Mouse (Mus musculus) left cerebral cortex, postnatal 14 days (tissue): ENCODE results near the gene AI593442. TPM values are rescaled to one million over a fixed set of nuclear protein-coding genes. Genes with fewer than 3 reads are reported as not detected.

ENCODE experiments used
- DNase-seq, 2 experiments: peaks; one replicate each; pipeline ENCODE4 v3.0.0; 2021 to 2022; ENCODE audit warnings: low spot score in 2 of 2, mixed read lengths in 1 of 2
- intact Hi-C: fragments of 180-260 bp; cut with DNase I; formaldehyde crosslinking; loops from one replicate; pipeline ENCODE4 v1.15.1; 2025
- long read RNA-seq, 2 experiments: library from polyadenylated mRNA; stranded (forward); transcript quantifications; one replicate each; pipeline ENCODE4 v2.0.0; 2021
- total RNA-seq, 2 experiments: library from RNA; stranded (reverse); gene quantifications; 2 replicates each; pipeline ENCODE4 v1.2.3; 2021

AI593442 gene
- 100 to 1,000 TPM; 168 to 181 TPM for total RNA-seq
- long read RNA-seq, experiment 1, full-length matches to known transcripts, result 5 of 22 reads
- long read RNA-seq, experiment 1, partial matches to known transcripts, result 0 of 22 reads
- long read RNA-seq, experiment 1, other reads (novel, unspliced or antisense), result 17 of 22 reads
- long read RNA-seq, experiment 2, full-length matches to known transcripts, result 6 of 22 reads
- long read RNA-seq, experiment 2, partial matches to known transcripts, result 0 of 22 reads
- long read RNA-seq, experiment 2, other reads (novel, unspliced or antisense), result 16 of 22 reads

DNA sequence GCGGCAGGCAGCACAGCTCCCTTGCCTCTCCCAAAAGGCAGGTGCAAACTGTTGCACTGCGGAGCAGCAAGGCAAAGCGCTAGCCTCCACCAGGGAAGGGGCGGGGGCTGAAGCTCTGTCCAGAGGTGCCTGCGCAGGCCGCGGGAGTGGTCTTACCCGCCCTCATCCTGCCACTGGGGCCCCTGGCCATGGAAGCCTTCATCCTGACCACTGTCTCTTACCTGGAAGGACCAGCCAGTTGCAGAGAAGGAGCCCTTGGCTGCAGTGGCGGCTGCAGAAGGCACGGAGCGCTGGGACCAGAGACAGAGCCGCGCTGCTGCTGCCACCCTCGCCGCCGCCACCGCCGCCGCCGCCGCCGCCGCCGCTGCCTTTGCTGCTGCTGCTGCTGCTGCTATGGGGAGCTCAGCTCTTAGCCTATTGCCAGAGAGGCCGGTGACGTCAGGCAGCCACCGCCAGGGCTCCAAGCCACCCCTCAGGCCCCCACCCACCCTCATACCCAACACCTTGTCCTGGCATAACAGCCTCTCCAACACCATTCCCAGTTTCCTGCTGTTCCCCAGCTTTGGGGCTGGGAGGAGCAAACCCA lies at the start of gene AI593442:
Gene AI593442 (minus strand): TSS at position 419 of the 586 bp plus-strand sequence.
- DNase-seq, result peak; percentile 73 to 76
- intact Hi-C loops, result loop anchor here (5.0 to 10.0 kb wide), 5 partner anchors 178 to 535 kb away; no protein-coding TSS in a partner anchor

DNA sequence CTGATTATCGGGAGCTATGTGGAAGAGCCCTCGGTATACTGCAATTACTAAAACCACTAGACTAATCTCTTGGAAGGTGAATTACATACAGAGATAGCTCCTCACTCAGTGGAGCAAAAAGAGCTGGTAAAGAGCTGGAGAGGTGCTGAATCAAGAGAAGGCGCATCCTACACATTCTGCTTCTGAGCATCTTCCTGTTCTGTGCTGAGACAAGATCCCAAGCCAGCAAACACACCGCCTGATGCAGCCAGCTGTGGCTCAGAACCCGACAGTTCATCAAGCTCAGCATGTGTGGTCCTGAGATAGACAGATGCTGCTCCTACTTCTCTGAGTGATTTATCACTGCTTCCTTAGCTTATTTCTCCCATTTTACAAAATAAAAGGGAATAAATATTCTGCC lies 49.2 kb upstream of the AI593442 start:
- intact Hi-C loops, result no loop called here
- DNase-seq, result no peak

DNA sequence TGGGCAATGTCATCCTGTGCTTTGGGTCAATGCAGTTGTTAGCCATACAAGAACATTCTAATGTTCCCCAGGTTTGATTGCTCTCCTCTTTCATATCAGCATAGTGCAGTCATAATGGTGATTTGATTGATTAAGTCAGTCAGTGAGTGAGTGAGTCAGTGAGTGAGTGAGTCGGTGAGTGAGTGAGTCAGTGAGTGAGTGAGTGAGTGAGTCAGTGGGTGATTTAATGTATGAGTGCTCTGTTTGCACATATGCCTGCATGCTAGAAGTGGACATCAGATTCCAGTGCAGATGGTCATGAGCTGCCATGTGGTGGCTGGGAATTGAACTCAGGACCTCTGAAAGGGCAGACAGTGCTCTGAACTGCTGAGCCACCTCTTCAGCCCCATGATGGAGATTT lies 43.0 kb upstream of the AI593442 start:
- DNase-seq, result no peak
- intact Hi-C loops, result no loop called here

DNA sequence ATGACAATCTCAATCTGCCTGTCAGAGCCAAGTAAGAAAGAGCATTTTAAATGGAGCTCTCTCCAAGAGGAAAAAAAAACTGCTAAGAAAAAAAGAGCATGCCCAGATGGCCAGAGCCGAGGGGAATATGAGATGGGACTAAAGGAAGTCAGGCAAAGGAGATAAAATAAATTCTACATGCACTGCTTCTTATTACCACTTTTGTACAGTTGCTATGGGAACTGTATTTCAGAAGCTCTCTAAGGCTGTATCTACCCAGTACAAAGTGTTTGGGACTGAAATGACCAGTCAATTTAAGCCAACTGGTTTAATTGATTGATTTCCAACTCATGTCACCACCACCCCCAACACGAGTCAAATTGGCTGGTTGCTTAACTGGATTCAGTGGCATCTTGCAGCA lies 40.0 kb upstream of the AI593442 start:
- intact Hi-C loops, result no loop called here

DNA sequence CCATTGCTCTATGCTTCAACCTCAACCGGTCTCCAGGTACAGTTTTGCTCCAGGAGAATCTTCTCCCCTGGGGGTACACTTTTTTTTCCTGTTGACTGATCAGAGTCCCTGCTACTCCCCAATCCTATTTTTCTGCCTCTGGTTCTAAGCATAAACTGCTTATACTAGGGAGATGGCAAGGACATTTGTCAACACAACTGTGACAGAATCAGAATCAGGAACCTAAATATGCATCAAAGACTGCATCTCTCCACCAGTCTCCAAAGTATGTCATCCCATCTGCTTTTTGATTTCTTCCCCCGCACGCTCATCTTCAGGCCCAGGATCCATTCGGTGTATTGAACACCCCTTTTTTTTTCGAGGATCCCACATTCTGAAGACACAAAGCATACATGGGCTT lies 456 bp upstream of the AI593442 start:
- intact Hi-C loops, result no loop called here
- peak; percentile 34 for DNase-seq

More for the DNA sequence above, 40.0 kb upstream of the AI593442 start:
- DNase-seq, result peak in 1 of 2 experiments; percentile 32

DNA sequence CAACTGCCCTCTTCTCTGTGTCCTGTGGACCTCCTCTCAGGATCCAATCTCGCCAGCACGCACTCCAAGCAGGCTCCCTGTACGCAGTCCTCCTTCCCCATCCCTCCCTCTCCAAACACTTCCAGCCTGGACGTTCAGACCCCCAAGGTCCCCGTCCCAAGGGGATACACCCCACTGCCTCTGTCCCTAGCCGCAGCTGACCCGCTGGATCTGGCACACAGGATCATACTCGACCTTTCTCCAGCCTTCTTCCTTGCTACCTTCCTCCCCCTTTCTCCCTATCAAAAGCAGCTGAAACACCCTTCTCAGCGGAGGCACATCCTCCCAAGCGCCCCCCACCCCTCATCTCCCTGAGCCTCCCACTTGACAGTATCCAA lies 753 bp downstream of the AI593442 start:
- DNase-seq, result no peak
- intact Hi-C loops, result loop anchor here (5.0 to 10.0 kb wide), 5 partner anchors 178 to 536 kb away; no protein-coding TSS in a partner anchor

DNA sequence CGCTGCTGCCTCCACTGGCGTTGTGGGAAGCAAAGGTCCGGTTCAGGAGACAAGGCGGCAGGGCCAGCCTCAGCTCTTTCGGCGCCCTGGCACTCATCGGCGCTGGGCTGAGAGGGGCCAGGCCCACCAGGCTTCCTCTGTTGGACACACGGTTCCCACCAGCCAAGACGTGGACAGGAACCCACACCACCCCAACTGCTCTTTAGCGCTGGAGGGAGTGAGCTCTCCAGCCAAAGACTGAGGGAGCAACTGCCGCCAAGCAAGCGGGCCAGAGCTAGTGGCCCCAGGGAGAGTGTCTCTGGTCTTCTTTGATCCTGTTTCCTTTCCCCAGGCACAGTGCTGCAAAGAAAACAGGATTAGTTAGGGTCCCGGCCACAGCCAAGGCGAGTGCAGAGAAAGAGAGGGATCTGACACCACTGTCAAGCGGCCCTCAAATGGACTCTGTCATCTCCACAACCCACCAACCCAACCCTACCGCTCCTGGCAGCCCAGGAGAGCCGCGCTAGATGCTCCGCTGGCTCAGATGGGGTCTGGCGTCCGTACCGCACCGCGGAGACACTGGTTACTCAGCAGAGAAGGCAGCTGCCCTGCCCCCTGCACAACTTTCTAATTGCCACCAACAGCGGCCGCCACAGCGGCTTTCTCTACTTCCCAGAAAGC lies 1.3 kb downstream of the AI593442 start:
- DNase-seq, result peak; percentile 33 to 39
- intact Hi-C loops, result loop anchor here (5.0 to 10.0 kb wide), 5 partner anchors 179 to 536 kb away; no protein-coding TSS in a partner anchor

DNA sequence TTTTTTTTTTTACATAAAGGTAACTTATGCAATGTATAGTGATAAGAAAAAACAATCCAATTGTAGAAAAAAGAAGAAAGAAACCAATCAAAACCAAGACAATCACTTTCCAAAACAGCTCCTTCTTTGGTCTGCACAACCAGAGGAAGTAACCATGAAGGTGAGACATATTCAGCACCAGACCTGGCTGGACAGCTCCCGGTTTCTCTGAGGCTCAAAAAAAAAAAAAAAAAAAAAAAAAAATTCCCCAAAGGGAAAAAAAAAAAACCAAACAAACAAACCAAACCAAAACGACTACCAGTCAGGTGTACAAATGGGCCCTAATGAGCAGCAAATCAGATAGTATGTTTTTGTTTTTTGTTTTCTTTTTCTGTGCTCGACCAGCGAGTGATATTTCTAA lies 3.0 kb downstream of the AI593442 start:
- no peak for DNase-seq
- intact Hi-C loops, result loop anchor here (5.0 to 10.0 kb wide), 5 partner anchors 181 to 538 kb away; no protein-coding TSS in a partner anchor

DNA sequence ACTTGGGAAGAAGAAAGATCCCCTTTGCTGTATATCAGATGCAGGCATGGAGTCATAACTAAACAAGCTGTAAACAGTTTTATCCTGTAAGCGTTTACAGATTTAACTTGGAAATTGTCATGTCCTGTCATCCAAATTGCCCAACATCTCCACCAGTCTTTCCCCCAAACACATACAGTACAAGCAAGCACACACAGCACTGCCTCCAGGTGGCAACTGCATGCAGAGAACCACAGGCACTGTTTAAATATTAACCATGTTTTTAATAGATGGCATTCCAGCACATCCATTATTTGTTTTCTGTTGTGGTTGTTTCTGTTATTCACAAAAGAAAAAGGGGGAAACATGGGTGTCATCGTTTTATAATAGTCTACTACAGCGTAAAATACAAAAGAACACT lies 3.6 kb downstream of the AI593442 start:
- peak in 1 of 2 experiments; percentile 38 for DNase-seq
- intact Hi-C loops, result loop anchor here (5.0 to 10.0 kb wide), 5 partner anchors 181 to 539 kb away; no protein-coding TSS in a partner anchor

DNA sequence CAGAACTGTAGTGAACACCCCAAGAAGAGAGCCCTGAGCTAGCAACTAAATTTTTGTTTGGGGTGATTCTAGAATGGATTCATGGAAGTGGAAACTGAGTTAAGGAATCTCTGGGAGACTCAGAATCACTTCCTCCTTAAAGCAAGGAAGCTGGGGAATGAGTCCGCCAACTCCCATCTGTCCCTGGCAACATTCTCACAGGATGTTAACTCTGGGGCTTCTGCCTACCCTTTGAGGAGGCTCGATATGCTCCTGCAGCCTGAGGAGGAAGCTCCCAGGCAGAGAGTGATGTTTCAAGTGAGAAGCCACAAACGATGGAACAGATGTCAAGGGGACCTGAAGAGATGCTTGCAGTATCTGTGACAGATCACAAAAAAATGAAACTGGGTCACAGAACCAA lies 18.2 kb downstream of the AI593442 start:
- intact Hi-C loops, result no loop called here
- DNase-seq, result peak in 1 of 2 experiments; percentile 19

DNA sequence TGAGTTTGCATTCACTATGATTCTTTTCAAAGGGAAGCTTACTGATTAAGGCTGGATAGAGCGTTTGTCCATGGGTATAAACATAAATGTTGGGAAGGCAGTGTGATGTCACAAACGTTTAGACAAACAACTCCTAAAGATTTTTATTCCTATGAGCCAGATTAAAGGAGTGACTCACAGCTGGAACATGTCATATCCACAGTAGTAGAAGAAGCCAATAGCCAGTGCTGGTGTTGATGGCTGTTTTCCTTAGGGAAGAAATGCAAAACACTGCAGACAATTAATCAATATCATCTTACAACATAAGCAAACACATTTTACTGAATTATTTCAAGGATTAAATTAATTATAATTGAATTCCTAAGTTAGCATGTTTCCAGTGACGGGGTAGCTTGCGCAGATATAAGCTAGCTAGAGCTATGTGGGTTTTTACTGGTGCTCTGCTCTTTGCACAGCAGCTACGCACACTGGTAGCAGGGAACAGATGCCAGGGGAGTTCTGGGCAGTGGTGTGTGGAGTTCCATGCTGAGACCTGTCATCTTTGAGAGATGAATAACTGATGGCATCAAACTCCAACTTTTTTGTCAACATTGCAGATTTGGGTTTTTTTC lies 29.1 kb downstream of the AI593442 start:
- DNase-seq, result no peak
- intact Hi-C loops, result no loop called here

DNA sequence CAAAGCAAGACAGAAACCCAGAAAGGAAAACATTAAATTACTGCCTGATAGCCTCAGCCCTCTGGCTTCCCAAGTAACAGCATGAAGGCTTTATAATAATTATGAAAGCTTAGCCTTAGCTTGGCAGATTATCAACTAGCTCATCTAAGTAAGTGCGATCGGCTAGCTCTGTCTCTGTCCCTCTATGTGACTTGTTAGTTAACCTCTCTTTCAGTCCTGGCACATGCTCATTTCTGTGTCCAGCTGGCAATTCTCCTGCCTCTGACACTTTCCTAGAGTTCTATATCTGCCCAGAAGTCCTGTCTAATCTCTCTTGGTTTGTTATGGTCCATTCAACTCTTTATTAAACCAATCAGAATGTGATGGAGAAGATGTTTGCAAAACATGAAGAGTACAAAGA lies 34.3 kb downstream of the AI593442 start:
- intact Hi-C loops, result no loop called here

DNA sequence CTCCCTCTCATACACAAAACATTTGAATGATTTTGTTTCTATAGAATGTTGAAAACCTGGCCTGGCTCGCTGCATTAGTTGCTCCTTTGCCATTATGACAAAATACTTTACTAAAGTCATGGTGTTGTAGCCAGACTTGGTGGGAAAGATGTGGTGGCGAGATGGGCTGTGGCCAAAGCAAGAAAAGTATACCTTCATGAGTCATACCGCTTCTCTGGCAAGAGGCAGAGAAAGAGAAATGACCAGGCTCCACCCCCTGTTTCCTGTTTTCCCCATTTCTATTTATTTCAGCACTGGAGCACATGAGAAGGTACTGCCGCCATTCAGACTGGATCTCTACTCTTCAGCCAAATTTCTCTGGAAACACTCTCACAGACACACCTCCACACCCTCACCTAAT lies 35.0 kb downstream of the AI593442 start:
- intact Hi-C loops, result no loop called here
- DNase-seq, result no peak

More for the DNA sequence above, 34.3 kb downstream of the AI593442 start:
- DNase-seq, result no peak

DNA sequence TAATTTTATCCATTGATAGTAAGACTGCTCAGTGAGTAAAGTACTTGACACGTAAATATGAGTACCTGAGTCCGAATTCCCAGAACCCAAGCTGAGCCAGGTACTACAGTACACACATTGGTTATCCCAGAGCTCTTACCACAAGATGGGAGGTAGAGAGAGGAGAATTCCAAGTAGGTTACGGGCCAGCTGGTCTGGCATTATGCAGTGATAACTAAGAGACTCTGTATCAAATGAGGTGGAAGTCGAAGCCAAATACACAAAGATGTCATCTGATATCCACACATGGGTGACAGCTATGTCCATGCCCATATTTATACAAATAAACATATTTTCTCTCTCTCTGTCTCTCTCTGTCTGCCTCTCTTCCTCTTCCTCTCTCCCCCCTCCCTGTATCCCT lies 35.4 kb downstream of the AI593442 start:
- DNase-seq, result no peak
- intact Hi-C loops, result no loop called here

DNA sequence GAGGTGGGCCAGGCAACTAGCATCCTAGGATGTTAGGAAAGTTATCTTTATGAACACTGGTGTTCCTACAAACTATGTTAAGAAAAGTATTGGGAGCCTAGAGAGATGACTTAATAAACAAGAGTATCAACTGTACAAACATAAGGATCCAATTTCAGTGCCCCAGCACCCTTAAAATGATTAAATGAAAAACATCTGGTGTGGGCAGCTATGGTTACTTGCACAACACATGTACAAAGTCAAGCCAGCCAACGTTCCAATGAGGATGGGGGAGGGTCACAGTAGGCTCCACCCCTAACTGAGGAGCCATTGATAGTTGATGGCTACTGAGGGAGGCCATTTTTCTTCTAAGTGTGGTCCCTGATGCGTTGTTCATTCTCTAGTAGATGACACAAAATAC lies 43.6 kb downstream of the AI593442 start:
- intact Hi-C loops, result no loop called here

DNA sequence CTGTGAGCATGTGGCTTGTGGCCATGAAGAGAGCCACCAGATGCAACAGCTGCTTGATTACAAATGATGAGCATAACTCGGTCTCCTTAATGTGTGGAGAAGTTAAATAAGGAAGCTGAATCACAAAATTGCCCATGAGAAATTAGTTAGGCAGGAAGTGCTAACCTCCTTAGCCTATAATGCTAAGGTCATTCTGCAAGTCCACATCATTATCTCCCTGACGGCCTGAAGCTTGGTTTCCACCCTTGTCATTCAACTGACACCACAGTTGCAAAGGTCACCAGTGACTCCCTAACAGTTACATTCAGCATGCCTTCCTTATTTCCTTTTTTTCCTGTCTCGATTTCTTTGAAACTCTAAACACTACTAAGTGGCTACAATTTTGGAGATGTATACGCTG lies 55.7 kb downstream of the AI593442 start:
- intact Hi-C loops, result no loop called here
- DNase-seq, result no peak

More for the DNA sequence above, 43.6 kb downstream of the AI593442 start:
- DNase-seq, result no peak
